Mouse (Mus musculus) kidney, adult 2 months (tissue): ENCODE results near the gene 1700042G07Rik. TPM values are rescaled to one million over a fixed set of nuclear protein-coding genes. Genes with fewer than 3 reads are reported as not detected.
A peak's percentile ranks its signal among the peaks of the same experiment; 100 is the strongest.

Experiments used
- DNase-seq: peaks from one replicate; pipeline ENCODE4 v3.0.0; 2021
- H3K27ac ChIP-seq: fragments of 200-500 bp; 2 replicates; pipeline ENCODE4 v1.5.1; 2012; ENCODE audit warnings: low read depth, low read length, control low read depth, inconsistent platforms; ENCODE audit not compliant: insufficient read depth
- H3K27me3 ChIP-seq: fragments of 200-500 bp; replicated peaks from 2 replicates; pipeline ENCODE4 v1.6.1; 2012; ENCODE audit warnings: mild to moderate bottlenecking, moderate library complexity, low read length, inconsistent platforms; ENCODE audit not compliant: control insufficient read depth, insufficient read depth
- H3K36me3 ChIP-seq: fragments of 200-500 bp; 2 replicates; pipeline ENCODE4 v1.6.1; 2012; ENCODE audit warnings: mild to moderate bottlenecking, moderate library complexity, low read length, inconsistent platforms; ENCODE audit not compliant: control insufficient read depth, insufficient read depth
- H3K4me1 ChIP-seq: fragments of 200-500 bp; 2 replicates; pipeline ENCODE4 v1.6.1; 2011; ENCODE audit warnings: low read length; ENCODE audit not compliant: control insufficient read depth, insufficient read depth
- H3K4me3 ChIP-seq: fragments of 200-500 bp; 2 replicates; pipeline ENCODE4 v1.5.1; 2011; ENCODE audit warnings: mild to moderate bottlenecking, low read depth, low read length, control low read depth; ENCODE audit not compliant: insufficient read depth
- CTCF ChIP-seq: fragments of 200-500 bp; conservative IDR thresholded peaks from 2 replicates; pipeline ENCODE4 v1.5.1; 2011; ENCODE audit warnings: low read depth, mild to moderate bottlenecking, control low read depth, low read length, moderate library complexity, mixed read lengths; ENCODE audit not compliant: insufficient read depth, insufficient read length
- POLR2A ChIP-seq: fragments of 200-500 bp; IDR thresholded peaks from one replicate; pipeline ENCODE4 v1.6.1; 2011; ENCODE audit warnings: low read depth, low read length, control low read depth
- WGBS: fragments of 180-500 bp; shearing (Covaris S2); methylation state at CpG from one replicate; pipeline ENCODE4 v1.1.7; 2018; 5-methylcytosine and 5-hydroxymethylcytosine counted together
- polyA plus RNA-seq: library from polyadenylated mRNA; depleted of rRNA; stranded (reverse); fragments of >200 nt; gene quantifications from 2 replicates; pipeline ENCODE4 v1.2.3, GENCODE M21; 2012; rRNA removed

1700042G07Rik gene
- polyA plus RNA-seq, 1 experiment = not detected

GRCm38 (mm10) chr4:116222843-116223119 is 49.6 kb downstream of the 1700042G07Rik start:
- Histone ChIP-seq H3K27ac (no peak overlapping the region), H3K4me3 (peak overlapping the region; percentile 64; the same call in 1 of the 2 replicates), H3K4me1 (no peaks in the 10 kb centered on the region), H3K27me3 (no peaks in the 10 kb centered on the region), H3K36me3 (no peaks in the 10 kb centered on the region)
- peak; percentile 9 for DNase-seq
- TF ChIP-seq POLR2A (no peak), CTCF (no peak)
- 24% methylated on average over 6 of the region's 6 CpGs for WGBS

Other genes starting within 250 kb of the 1700042G07Rik start
- gene Dmbx1, start 233.4 kb upstream of the 1700042G07Rik start, polyA plus RNA-seq = not detected in 2 replicates
- 34.7 and 38.6 TPM in 2 replicates for gene Faah, start 155.4 kb upstream of the 1700042G07Rik start, polyA plus RNA-seq
- 14.5 and 16.7 TPM in 2 replicates for gene Nsun4, start 119.5 kb upstream of the 1700042G07Rik start, polyA plus RNA-seq
- gene Uqcrh, start 98.3 kb upstream of the 1700042G07Rik start, polyA plus RNA-seq = 355 and 608 TPM in 2 replicates
- 47.3 and 56.4 TPM in 2 replicates for gene Lrrc41, start 98.1 kb upstream of the 1700042G07Rik start, polyA plus RNA-seq
- 0.31 and 0.33 TPM in 2 replicates for gene Rad54l, start 49.7 kb upstream of the 1700042G07Rik start, polyA plus RNA-seq
- gene Pomgnt1, start 49.5 kb upstream of the 1700042G07Rik start, polyA plus RNA-seq = 46.0 and 52.5 TPM in 2 replicates
- 6.3 and 6.5 TPM in 2 replicates for gene Lurap1, start 22.0 kb upstream of the 1700042G07Rik start, polyA plus RNA-seq
- gene Tspan1, start 5.8 kb upstream of the 1700042G07Rik start, polyA plus RNA-seq = 44.0 TPM in 2 replicates
- not detected in 2 replicates for gene Gm49337, start within 50 bp of the 1700042G07Rik start, polyA plus RNA-seq
- gene Pik3r3, start 48.2 kb downstream of the 1700042G07Rik start, polyA plus RNA-seq = 14.6 and 20.8 TPM in 2 replicates